Comparison of ENCODE assay signal across 12 mouse cellular contexts in genomic region chr10:125358479-125358878, GRCm38 (mm10).
"Had no signal": no experiment of that assay in that cellular context is flagged by ENCODE, and none has a peak within 500 bp of the region (broad histone marks: within the 10 kb centered on the region; RNA-seq: fewer than 3 reads in every experiment).

No protein-coding gene starts in this region.

- DNase-seq: retina, postnatal 1 day; right cerebral cortex, adult 18-20 months; right cerebral cortex, postnatal 14 days; right cerebral cortex, postnatal 25 days; right cerebral cortex, postnatal 4 days; spleen, adult 18-20 months; thymus, adult 18-20 months; thymus, adult 2 months; thymus, postnatal 14 days; thymus, postnatal 25 days; thymus, postnatal 36 days; thymus, postnatal 4 days had no signal
